Mouse (Mus musculus) heart, adult 2 months (tissue): ENCODE results near the gene Ano1.

Source experiments
- CTCF ChIP-seq: fragments of 200-600 bp; IDR thresholded peaks from 2 replicates; pipeline ENCODE4 v1.8.1; 2022; ENCODE audit warnings: antibody characterized with exemption, mild to moderate bottlenecking, moderate library complexity
- EP300 ChIP-seq: fragments of 200-500 bp; IDR thresholded peaks from 2 replicates; pipeline ENCODE4 v1.6.1; 2011; ENCODE audit warnings: low read depth, low read length, control low read depth; ENCODE audit not compliant: insufficient read depth

GRCm38 (mm10) chr7:144731182-144731896, 20.4 kb downstream of the Ano1 start:
- TF ChIP-seq CTCF (no peak), EP300 (no peak)
